Mouse (Mus musculus): Measurements from ENCODE around the gene Ube2v1.
"Not testable (repeated sequence)": the region's sequence is repeated elsewhere in the genome, so short reads cannot be mapped to it uniquely, and the experiment has no call there.

Ube2v1 gene

GRCm38 (mm10) chr2:167654911-167655600 lies 23.2 kb upstream of the Ube2v1 start:
- DNase-seq (ENCODE audit: low read depth) = no peak

GRCm38 (mm10) chr2:167652694-167653093 lies 20.8 kb upstream of the Ube2v1 start:
- DNase-seq (ENCODE audit: low read depth) = no peak

- DNase-seq (ENCODE audit: low read depth) = no peak
These were observed 19.7 kb upstream of the Ube2v1 start for GRCm38 (mm10) chr2:167651622-167652021.

DNA sequence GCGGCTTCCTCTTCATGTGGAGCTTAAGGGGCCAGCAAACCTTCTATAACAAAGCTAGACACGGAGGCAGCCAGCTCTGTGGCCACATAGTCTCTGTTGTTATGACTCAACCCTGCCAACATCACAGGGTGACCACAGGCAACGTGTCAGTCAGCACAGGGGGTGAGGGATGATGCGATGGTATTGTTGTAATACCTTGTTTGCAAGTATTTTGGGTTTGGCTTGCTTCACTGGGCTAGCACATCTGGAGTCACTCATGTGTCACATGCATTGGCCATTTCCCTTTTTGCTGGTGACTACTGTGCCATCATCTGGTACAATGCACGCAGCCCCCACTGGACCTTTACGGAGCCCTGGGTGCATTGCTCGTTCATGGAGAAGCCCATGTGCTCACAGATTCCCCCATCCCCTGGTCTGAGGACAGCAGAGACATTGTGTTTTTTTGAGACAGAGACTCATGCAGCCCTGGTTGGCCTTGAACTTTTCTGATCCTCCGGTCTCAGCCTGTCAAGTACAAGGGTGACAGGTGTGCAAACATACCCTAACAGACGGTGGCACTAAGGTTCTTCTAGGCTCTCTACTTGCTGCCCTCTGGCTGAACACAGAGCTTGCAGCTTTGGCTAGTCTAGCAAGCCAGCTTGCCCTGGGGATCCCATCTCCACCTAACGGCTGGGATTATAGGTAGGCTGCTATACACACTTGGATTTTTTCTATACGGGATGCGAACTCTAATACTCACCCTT lies 17.6 kb upstream of the Ube2v1 start:
- peak; percentile 29 for DNase-seq (ENCODE audit: low read depth)

DNA sequence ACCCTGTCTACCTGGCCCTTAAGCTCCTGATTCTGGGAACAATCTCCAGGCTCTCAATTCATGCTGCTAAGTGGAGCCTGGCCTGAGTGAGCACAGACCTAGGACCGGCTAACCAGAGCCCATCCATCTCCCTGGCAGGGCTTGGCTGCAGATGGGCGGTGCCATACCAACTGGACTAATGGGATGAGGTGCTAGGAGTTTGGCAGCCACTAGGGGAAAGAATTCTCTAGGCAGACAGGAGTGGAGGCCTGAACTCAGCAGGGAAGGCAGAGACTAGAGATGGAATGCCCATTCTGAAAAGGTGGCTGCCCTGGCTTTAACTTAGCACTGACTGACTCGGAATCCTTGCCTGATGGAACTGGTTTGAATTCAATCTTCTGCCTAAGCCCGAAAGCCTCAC lies 14.5 kb upstream of the Ube2v1 start:
- no peak for DNase-seq (ENCODE audit: low read depth)

DNA sequence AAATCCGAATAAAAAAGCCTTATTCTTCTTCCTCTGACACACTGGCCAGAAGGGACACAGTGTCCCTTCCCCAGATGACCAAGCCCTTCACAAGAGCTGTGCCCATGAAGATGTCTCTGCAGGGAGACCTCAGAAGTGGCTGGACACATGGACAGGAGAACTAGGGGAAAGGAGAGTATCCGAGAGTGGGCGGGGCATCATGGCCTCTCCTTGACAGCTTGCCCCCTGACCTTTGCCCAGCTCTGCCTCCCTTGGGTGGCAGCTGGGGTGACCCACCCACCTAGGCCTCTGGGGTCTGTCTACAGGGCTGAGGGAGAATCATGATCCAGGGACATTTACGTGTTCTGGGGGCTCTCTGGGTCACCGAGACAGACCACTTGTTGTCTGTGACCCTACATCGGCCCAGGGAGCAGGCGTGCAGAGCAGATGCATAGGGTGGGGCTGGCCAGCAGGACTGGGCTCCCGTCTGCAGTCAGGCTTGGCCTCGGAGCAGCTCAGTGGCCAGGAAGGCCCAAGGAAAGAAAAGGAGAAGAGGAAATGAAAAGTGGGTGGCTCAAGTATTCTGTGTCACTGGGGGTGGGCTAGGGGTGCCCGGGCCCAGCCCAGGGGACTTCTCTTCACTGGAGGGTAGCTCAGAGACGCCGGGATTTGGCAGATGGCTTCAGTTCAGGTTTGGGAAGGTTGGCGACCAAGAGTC lies 11.6 kb upstream of the Ube2v1 start:
- not testable (repeated sequence) for DNase-seq (ENCODE audit: low read depth)

- no peak for DNase-seq (ENCODE audit: low read depth)
These were observed 10.3 kb upstream of the Ube2v1 start for GRCm38 (mm10) chr2:167642164-167642563.

GRCm38 (mm10) chr2:167641337-167641736 lies 9.4 kb upstream of the Ube2v1 start:
- no peak for DNase-seq (ENCODE audit: low read depth)

DNA sequence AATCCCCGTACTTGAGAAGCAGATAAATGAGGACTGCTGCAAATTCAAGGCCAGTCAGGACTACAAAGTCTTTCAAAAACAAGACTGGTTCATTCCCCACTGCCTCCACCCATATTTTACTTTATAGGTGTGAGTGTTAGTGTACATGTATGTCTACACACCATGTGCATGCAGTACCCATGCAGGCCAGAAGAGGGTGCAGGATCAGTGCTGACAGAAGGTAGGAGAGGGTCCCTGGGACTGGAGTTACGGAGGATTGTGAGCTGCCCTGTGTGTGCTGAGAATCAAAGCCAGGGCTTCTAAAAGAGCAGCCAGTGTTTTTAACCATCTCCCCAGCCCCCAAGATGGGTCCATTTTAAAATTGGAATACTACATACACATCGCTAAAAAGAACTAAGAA lies 8.4 kb upstream of the Ube2v1 start:
- DNase-seq (ENCODE audit: low read depth) = no peak

DNA sequence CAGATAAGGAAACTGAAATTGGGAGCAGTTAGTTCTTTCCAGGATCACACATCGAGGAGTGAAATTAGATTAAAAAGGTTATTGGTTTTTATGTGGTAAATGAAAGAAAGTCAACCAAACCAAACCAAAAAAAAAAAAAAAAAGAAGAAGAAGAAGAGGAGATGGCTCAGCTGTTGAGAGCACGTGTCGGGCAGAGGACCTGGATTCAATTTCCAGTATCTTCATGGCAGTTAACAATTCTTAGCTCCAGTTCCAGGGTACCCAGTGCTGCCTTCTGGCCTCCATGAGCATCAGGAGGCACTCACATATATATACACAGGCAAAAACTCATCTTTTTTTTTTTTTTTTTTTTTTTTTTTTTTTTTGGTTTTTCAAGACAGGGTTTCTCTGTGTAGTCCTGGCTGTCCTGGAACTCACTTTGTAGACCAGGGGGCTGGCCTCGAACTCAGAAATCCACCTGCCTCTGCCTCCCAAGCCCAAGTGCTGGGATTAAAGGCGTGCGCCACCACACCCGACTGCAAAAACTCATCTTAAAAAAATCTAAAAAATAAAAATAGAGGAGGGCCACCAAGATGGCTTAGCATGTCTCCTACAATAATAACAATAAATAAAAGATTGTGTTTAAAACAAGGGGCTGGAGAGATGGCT lies 3.1 kb upstream of the Ube2v1 start:
- no peak for DNase-seq (ENCODE audit: low read depth)

DNA sequence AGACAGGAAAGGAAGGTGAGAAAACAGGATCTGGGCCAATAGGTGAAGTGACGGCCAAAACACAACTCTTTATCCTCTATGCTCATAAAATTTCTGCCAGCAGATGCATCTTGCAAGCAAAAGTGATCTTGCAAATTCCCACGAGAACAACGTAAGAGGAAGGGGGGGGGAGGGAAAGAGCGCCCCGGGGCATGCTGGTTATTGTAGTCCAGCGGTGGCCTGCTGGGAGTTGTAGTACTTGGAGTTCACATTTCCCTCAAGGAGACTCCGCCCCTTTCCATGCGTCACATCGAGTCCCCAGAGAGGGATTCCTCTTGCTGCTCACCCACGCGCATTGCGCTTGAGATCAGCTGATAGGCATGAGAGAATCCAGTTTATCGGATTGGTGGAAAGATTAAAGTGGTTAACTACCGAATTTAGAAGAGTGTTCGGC lies 2.5 kb upstream of the Ube2v1 start:
- peak; percentile 99 for DNase-seq (ENCODE audit: low read depth)

DNA sequence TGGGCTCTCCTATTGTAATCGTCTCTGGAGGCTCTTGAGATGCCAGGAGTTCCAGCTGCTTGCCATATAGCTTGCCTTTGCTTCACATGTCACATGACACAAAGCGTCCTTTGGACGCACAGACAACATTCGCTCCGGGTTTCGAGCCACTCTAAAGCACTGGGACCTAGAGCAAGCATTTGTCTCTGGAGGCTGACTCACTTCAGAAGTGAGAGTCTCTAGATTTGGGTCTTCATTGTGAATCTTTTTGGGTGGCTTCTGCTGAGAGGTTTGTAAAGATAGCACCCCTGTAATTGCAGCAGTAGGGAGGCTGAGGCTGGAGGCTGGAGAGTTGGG lies 1.6 kb upstream of the Ube2v1 start:
- DNase-seq (ENCODE audit: low read depth) = no peak

GRCm38 (mm10) chr2:167632731-167633536 lies 1.0 kb upstream of the Ube2v1 start:
- no peak for DNase-seq (ENCODE audit: low read depth)

- DNase-seq (ENCODE audit: low read depth) = no peak
These were observed 709 bp downstream of the Ube2v1 start for GRCm38 (mm10) chr2:167631181-167631590.

DNA sequence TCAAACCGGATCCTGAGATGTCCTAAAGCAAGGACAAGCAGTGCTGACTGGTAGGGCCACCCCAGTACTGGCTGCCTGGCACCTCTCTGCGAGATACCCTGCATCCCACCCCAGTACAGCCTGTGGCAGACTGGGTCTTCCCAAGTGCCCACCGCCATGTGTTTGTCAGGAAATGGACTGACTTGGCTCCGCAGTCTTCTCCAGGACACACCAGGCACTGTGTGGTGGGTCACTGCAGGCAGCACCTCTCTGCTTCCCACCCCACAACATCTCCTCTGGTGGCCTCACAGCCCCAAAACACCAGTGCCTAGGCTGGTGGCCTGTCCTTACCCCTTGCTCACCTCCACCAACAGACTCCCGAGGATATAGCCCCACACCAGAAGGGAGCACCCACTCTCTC lies 1.5 kb downstream of the Ube2v1 start:
- no peak for DNase-seq (ENCODE audit: low read depth)

DNA sequence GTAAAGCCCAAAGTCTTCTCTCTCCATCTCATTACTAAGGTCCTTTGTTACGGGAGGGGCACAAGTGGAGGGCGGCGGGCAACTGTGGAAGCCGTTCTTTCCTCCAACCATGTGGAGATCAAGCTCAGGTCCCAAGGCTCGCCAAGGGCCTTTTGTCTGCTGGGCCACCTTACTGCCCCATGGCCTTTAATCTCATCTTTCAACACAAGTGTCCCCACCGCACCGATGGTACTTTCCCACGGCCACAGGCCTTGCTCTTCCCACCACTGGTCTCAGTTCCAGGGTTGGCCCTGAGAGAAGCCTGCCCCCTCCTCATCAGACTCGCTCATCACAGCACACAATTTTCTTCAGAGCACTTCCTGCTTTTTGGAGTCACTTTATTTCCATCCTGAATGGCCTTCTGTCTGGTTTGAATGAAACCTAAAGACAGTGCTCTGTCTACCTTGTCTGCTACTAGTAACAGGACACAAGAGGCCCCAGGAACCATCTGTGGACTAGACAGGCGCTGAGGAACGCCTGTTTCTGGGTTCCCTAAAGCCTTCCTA lies 2.2 kb downstream of the Ube2v1 start:
- no peak for DNase-seq (ENCODE audit: low read depth)

DNA sequence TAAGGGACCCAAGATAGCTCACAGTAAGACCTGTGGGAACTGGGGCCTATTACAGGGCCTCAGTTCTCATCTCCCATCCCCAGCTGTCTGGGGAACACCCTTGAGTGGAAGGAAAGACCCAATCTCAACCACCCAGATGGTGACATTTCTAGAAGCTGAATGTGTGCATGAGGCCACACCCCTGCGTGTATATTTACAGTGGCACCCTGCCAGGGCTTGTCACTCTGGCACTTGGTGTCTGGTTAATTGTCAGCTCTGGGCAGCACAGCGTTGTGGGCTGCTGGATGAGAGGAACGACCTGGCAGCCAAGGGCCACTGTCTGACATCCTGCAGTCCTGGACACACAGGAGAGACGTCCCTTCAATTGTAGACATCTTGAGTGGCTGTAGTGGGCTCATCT lies 3.0 kb downstream of the Ube2v1 start:
- no peak for DNase-seq (ENCODE audit: low read depth)

DNA sequence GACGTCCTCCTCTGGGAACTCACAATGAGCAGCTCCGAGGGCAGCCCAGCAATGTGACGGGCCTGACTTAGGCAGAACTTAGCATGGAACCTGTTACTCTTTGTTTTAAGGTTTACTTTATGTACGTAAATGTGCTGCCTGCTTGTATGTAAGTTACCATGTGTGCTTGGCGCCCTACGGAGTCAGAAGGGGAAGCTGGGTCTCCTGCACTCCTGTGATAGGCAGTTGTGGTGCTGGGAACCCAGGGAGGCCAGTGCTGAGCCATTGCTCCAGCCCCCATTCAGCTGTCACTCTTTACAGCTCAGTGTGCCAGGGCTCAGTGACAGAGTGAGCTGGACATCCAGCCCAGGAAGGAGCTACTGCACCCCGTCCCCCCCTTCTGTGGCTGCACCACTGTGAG lies 4.9 kb downstream of the Ube2v1 start:
- no peak for DNase-seq (ENCODE audit: low read depth)

DNA sequence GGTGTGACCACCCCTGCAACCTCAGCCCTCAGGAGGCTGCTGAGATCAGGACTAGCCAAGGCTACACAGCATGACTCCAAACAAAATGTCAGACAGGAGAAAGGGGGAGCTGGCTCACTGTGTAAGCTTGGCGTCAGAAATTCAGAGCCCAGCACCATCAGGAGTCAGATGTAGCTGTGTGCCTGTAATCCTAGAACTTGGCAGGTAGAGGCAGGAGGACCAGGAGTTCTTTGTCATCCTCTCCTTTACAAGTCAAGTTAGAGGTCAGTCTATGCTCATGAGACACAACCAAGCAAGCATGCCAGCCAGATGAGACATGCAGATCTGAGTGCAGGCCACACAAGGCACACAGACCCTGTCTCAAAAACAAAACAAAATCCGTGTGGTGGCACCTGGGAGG lies 6.2 kb downstream of the Ube2v1 start:
- no peak for DNase-seq (ENCODE audit: low read depth)

GRCm38 (mm10) chr2:167624368-167625075 lies 7.4 kb downstream of the Ube2v1 start:
- no peak for DNase-seq (ENCODE audit: low read depth)

DNA sequence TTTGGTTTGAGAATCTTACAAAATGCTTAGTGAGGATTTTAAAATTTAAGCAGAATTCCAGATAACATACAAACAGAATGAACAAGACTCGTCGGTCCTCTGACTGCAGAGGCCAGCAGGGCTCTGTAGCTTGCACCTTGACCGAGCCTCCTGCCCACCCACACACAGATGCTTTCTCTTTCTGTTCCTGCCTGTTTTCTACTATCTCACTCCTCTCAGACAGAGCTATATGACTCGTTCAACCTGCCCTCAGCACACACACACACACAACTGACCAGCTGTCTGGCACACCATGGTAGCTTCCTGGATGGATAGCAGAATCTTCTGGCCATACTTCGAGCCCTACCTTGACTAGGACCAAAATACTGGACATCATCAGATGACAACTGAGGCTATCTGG lies 8.9 kb downstream of the Ube2v1 start:
- no peak for DNase-seq (ENCODE audit: low read depth)

Data from fibroblast of lung, adult 2 months (primary cell).